Mouse (Mus musculus): ENCODE data around the gene Baiap2l1.

DNA sequence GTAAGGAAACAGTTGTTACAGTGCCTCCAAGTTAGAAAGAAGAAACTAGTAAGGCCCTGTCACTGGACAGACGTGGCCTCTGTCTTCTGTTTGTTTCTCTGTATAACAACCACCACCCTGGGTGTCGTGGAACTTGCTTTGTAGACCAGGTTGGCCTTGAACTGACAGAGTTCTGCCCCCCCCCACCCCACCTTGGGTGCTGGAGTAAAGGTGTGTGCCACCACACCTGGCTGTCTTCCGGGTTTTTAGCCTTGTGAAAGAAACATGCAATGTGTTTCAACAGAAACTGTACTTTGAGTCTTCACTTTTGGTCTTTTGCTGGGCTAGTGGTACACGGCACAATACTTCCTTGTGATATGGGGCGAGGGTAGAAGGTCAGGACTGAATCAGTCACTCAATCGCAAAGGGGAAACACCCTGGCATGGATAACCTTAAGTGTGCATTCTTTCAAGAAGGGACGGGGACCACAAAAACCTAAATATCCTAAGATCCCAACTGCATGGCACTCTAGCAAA is 61.8 kb downstream of the Baiap2l1 start:
- no peak for TF ChIP-seq POLR2A (IDR thresholded peaks at IDR 0.05; ENCODE audit: control insufficient read depth, low read depth, low read length)
- no peak for TF ChIP-seq CTCF (IDR thresholded peaks at IDR 0.05; ENCODE audit: control insufficient read depth, insufficient read depth, insufficient replicate concordance, low read depth, low read length)
